Mouse (Mus musculus) forebrain, embryonic 13.5 days (tissue): ENCODE data around the gene Retreg1. TPM values are rescaled to one million over a fixed set of nuclear protein-coding genes. Genes with fewer than 3 reads are reported as not detected.

Experiments used
- ATAC-seq: fragments of 200-750 bp; cut with Nextera tagmentation; 2 replicates; pipeline ENCODE4 v1.8.0; 2017
- H3K27ac ChIP-seq: fragments of 300-500 bp; sonication (generic); 2 replicates; pipeline ENCODE4 v1.5.1; 2015; ENCODE audit warnings: inconsistent platforms, mild to moderate bottlenecking, moderate library complexity
- H3K27me3 ChIP-seq: fragments of 300-500 bp; sonication (generic); 2 replicates; pipeline ENCODE4 v1.6.1; 2015; ENCODE audit warnings: mild to moderate bottlenecking, inconsistent platforms
- H3K36me3 ChIP-seq: fragments of 300-500 bp; sonication (generic); 2 replicates; pipeline ENCODE4 v1.6.1; 2015; ENCODE audit warnings: mild to moderate bottlenecking, inconsistent platforms; ENCODE audit not compliant: poor library complexity, severe bottlenecking
- H3K4me1 ChIP-seq: fragments of 300-500 bp; sonication (generic); 2 replicates; pipeline ENCODE4 v1.6.1; 2015; ENCODE audit warnings: inconsistent platforms
- H3K4me2 ChIP-seq: fragments of 300-500 bp; sonication (generic); 2 replicates; pipeline ENCODE4 v1.6.1; 2015; ENCODE audit warnings: inconsistent platforms, mild to moderate bottlenecking, moderate library complexity
- H3K4me3 ChIP-seq: fragments of 300-500 bp; sonication (generic); 2 replicates; pipeline ENCODE4 v1.5.1; 2015; ENCODE audit warnings: mild to moderate bottlenecking, inconsistent platforms
- H3K9ac ChIP-seq: fragments of 300-500 bp; sonication (generic); 2 replicates; pipeline ENCODE4 v1.6.1; 2015; ENCODE audit warnings: mild to moderate bottlenecking, inconsistent platforms
- H3K9me3 ChIP-seq: fragments of 300-500 bp; sonication (generic); replicated peaks from 2 replicates; pipeline ENCODE4 v1.6.1; 2016; ENCODE audit warnings: inconsistent platforms
- WGBS: fragments of 180-500 bp; shearing (Covaris S2); methylation state at CpG from one replicate; pipeline ENCODE4 v1.1.7; 2015; 5-methylcytosine and 5-hydroxymethylcytosine counted together
- polyA plus RNA-seq: library from polyadenylated mRNA; unstranded; fragments of >200 nt; fragmentation: Nextera tagmentation; extraction: Ambion mirVana; gene quantifications from 2 replicates; pipeline ENCODE4 v1.2.1, GENCODE M21; 2015

Retreg1 gene
- polyA plus RNA-seq, 1 experiment from 2014 or later, result 3.5 TPM

GRCm38 (mm10) chr15:25943386-25944137 is 100.6 kb downstream of the Retreg1 start:
- Histone ChIP-seq H3K27ac (no peak overlapping the region), H3K4me1 (peaks cover 5% of the 10 kb centered on the region), H3K4me3 (no peak overlapping the region), H3K4me2 (no peak overlapping the region), H3K27me3 (0 out of 2 replicates have a peak, but pooled peaks cover 3% of the 10 kb centered on the region), H3K9me3 (no peaks in the 10 kb centered on the region), H3K36me3 (no peaks in the 10 kb centered on the region), H3K9ac (no peak overlapping the region)
- no peak for ATAC-seq
- WGBS, result 90% methylated on average over 15 of the region's 15 CpGs

- Histone ChIP-seq H3K9me3 (no peaks in the 10 kb centered on the region), H3K27me3 (no peaks in the 10 kb centered on the region), H3K9ac (no peak overlapping the region), H3K27ac (no peak overlapping the region), H3K4me3 (no peak overlapping the region), H3K4me2 (no peak overlapping the region), H3K36me3 (no peaks in the 10 kb centered on the region), H3K4me1 (peaks cover 5% of the 10 kb centered on the region)
- no peak for ATAC-seq
- WGBS, result 95% methylated on average over 8 of the region's 8 CpGs
Measured at GRCm38 (mm10) chr15:25945224-25945623, 102.2 kb downstream of the Retreg1 start.

GRCm38 (mm10) chr15:25946482-25946881 is 103.5 kb downstream of the Retreg1 start:
- no peaks in the 10 kb centered on the region for H3K4me1 ChIP-seq
- no peak overlapping the region for H3K27ac ChIP-seq
- ATAC-seq, result no peak
- H3K9ac ChIP-seq, result no peak overlapping the region
- 90% methylated on average over 7 of the region's 7 CpGs for WGBS
- no peaks in the 10 kb centered on the region for H3K36me3 ChIP-seq
- H3K27me3 ChIP-seq, result no peaks in the 10 kb centered on the region
- H3K4me3 ChIP-seq, result no peak overlapping the region
- H3K9me3 ChIP-seq, result no peaks in the 10 kb centered on the region
- H3K4me2 ChIP-seq, result no peak overlapping the region

- Histone ChIP-seq H3K27ac (no peak overlapping the region), H3K36me3 (no peaks in the 10 kb centered on the region), H3K9ac (no peak overlapping the region), H3K4me3 (no peak overlapping the region), H3K4me1 (no peaks in the 10 kb centered on the region), H3K27me3 (no peaks in the 10 kb centered on the region), H3K4me2 (no peak overlapping the region), H3K9me3 (no peaks in the 10 kb centered on the region)
- no peak for ATAC-seq
- 88% methylated on average over 8 of the region's 8 CpGs for WGBS
Measured at GRCm38 (mm10) chr15:25947383-25947782, 104.4 kb downstream of the Retreg1 start.

GRCm38 (mm10) chr15:25948257-25949223 is 105.6 kb downstream of the Retreg1 start:
- no peaks in the 10 kb centered on the region for H3K4me1 ChIP-seq
- 83% methylated on average over 26 of the region's 26 CpGs for WGBS

GRCm38 (mm10) chr15:25949696-25950095 is 106.7 kb downstream of the Retreg1 start:
- no peak overlapping the region for H3K9ac ChIP-seq
- H3K27ac ChIP-seq, result no peak overlapping the region
- no peaks in the 10 kb centered on the region for H3K9me3 ChIP-seq
- no peaks in the 10 kb centered on the region for H3K4me1 ChIP-seq
- WGBS, result 86% methylated on average over 9 of the region's 9 CpGs
- ATAC-seq, result no peak
- no peaks in the 10 kb centered on the region for H3K36me3 ChIP-seq
- H3K27me3 ChIP-seq, result no peaks in the 10 kb centered on the region
- no peak overlapping the region for H3K4me3 ChIP-seq
- H3K4me2 ChIP-seq, result no peak overlapping the region

More at GRCm38 (mm10) chr15:25948257-25949223, 105.6 kb downstream of the Retreg1 start:
- no peaks in the 10 kb centered on the region for H3K9me3 ChIP-seq
- no peaks in the 10 kb centered on the region for H3K27me3 ChIP-seq
- H3K27ac ChIP-seq, result no peak overlapping the region
- H3K4me2 ChIP-seq, result no peak overlapping the region
- H3K9ac ChIP-seq, result no peak overlapping the region
- no peaks in the 10 kb centered on the region for H3K36me3 ChIP-seq
- H3K4me3 ChIP-seq, result no peak overlapping the region
- no peak for ATAC-seq

GRCm38 (mm10) chr15:25950584-25950983 is 107.6 kb downstream of the Retreg1 start:
- H3K27ac ChIP-seq, result no peak overlapping the region
- H3K27me3 ChIP-seq, result no peaks in the 10 kb centered on the region
- WGBS, result 89% methylated on average over 5 of the region's 5 CpGs
- no peaks in the 10 kb centered on the region for H3K36me3 ChIP-seq
- no peak overlapping the region for H3K4me3 ChIP-seq
- no peak for ATAC-seq
- H3K4me2 ChIP-seq, result no peak overlapping the region
- no peak overlapping the region for H3K9ac ChIP-seq
- H3K9me3 ChIP-seq, result no peaks in the 10 kb centered on the region
- H3K4me1 ChIP-seq, result no peaks in the 10 kb centered on the region

- no peak overlapping the region for H3K4me2 ChIP-seq
- H3K9me3 ChIP-seq, result no peaks in the 10 kb centered on the region
- ATAC-seq, result no peak
- H3K4me3 ChIP-seq, result no peak overlapping the region
- no peak overlapping the region for H3K27ac ChIP-seq
- no peaks in the 10 kb centered on the region for H3K27me3 ChIP-seq
- H3K36me3 ChIP-seq, result no peaks in the 10 kb centered on the region
- H3K9ac ChIP-seq, result no peak overlapping the region
- H3K4me1 ChIP-seq, result no peaks in the 10 kb centered on the region
- whole genome bisulfite sequencing, result 85% methylated on average over 4 of the region's 4 CpGs
Measured at GRCm38 (mm10) chr15:25951037-25951436, 108.1 kb downstream of the Retreg1 start.

- Histone ChIP-seq H3K27ac (no peak overlapping the region), H3K36me3 (no peaks in the 10 kb centered on the region), H3K9me3 (no peaks in the 10 kb centered on the region), H3K4me2 (no peak overlapping the region), H3K4me1 (peaks cover 10% of the 10 kb centered on the region; the same call in 1 of the 2 replicates), H3K9ac (no peak overlapping the region), H3K27me3 (no peaks in the 10 kb centered on the region), H3K4me3 (no peak overlapping the region)
- 0 out of 2 replicates have a peak, but pooled peaks have one; percentile 4 for ATAC-seq
- 72% methylated on average over 5 of the region's 5 CpGs for WGBS
Measured at GRCm38 (mm10) chr15:25956001-25956400, 113.0 kb downstream of the Retreg1 start.

- Histone ChIP-seq H3K4me1 (peaks cover 10% of the 10 kb centered on the region; the same call in 1 of the 2 replicates), H3K4me3 (no peak overlapping the region), H3K36me3 (no peaks in the 10 kb centered on the region), H3K9me3 (no peaks in the 10 kb centered on the region), H3K27me3 (no peaks in the 10 kb centered on the region), H3K9ac (no peak overlapping the region), H3K27ac (no peak overlapping the region), H3K4me2 (no peak overlapping the region)
- peak; percentile 36; the same call in 1 of the 2 replicates for ATAC-seq
- 24% methylated on average over 11 of the region's 11 CpGs for WGBS
Measured at GRCm38 (mm10) chr15:25956422-25957117, 113.6 kb downstream of the Retreg1 start.

- WGBS, result 83% methylated on average over 10 of the region's 10 CpGs
- Histone ChIP-seq H3K9me3 (no peaks in the 10 kb centered on the region), H3K4me3 (no peak overlapping the region), H3K36me3 (no peaks in the 10 kb centered on the region), H3K9ac (no peak overlapping the region), H3K27me3 (no peaks in the 10 kb centered on the region), H3K4me1 (peaks cover 10% of the 10 kb centered on the region; the same call in 1 of the 2 replicates), H3K27ac (no peak overlapping the region), H3K4me2 (no peak overlapping the region)
- no peak for ATAC-seq
Measured at GRCm38 (mm10) chr15:25957651-25958050, 114.7 kb downstream of the Retreg1 start.
